Mouse (Mus musculus): ENCODE data around the gene Abr. TPM values are rescaled to one million over a fixed set of nuclear protein-coding genes. Genes with fewer than 3 reads are reported as not detected.

The Abr gene
- total and polyA plus RNA-seq, 3 experiments = 3.8 to 8.8 TPM; not detected in 1

DNA sequence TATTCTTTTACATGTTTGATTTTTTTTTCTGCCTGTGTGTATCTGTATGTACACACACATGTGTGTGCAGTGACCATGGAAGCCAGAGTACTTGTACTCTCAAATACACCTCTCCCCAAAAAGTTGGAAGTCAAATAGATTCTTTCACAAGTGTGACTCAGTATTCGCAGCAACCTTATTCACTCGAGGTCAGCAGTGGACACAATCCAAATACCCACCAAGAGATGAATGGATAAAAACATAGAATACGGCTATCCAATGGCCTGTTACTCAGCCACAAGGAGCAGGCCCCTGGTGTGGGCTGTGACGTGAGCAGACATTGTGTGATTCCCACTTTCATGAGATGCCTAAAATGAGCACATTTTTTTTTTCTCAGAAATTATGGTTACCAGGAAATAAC is 18.1 kb upstream of the Abr start:
- TF ChIP-seq SIN3A (IDR thresholded peaks at IDR 0.05; ENCODE audit: low read length) (no peak), MXI1 (IDR thresholded peaks at IDR 0.05; ENCODE audit: low read depth, low read length) (no peak), HCFC1 (IDR thresholded peaks at IDR 0.05; ENCODE audit: low read depth, low read length) (no peak), UBTF (IDR thresholded peaks at IDR 0.05; ENCODE audit: borderline replicate concordance, insufficient read depth, low read depth, low read length) (no peak), GABPA (IDR thresholded peaks at IDR 0.05; ENCODE audit: low read depth, low read length) (no peak)
- H3K9ac ChIP-seq (ENCODE audit: control insufficient read depth, low read depth, low read length, poor library complexity, severe bottlenecking) = no peak overlapping the region
- no peaks in the 10 kb centered on the region for H3K79me2 ChIP-seq (ENCODE audit: control insufficient read depth, insufficient read depth, low read length, poor library complexity)
- no peak overlapping the region for H3K27ac ChIP-seq (ENCODE audit: control insufficient read depth, low read depth, low read length)
- no peaks in the 10 kb centered on the region for H3K36me3 ChIP-seq (ENCODE audit: control insufficient read depth in 1 of 2, insufficient read depth in 2 of 2, low read length in 2 of 2)
- H3K27me3 ChIP-seq (ENCODE audit: control insufficient read depth in 1 of 2, insufficient read depth in 2 of 2, low read length in 2 of 2) = peaks cover 5 to 19% of the 10 kb centered on the region in 2 experiments; a peak in 3 of 4 replicates
- DNase-seq (ENCODE audit: low read depth, low spot score) = no peak
- H3K4me3 ChIP-seq (ENCODE audit: control insufficient read depth in 1 of 2, insufficient read depth in 1 of 2, low read depth in 2 of 2, low read length in 2 of 2) = no peak overlapping the region
- H3K4me1 ChIP-seq (ENCODE audit: control insufficient read depth in 1 of 2, insufficient read depth in 2 of 2, low read length in 2 of 2) = no peaks in the 10 kb centered on the region
- H3K9me3 ChIP-seq (replicated peaks; ENCODE audit: insufficient read depth, low read length) = no peaks in the 10 kb centered on the region

GRCm38 (mm10) chr11:76639269-76639985 is 17.3 kb upstream of the Abr start:
- Histone ChIP-seq H3K27ac (ENCODE audit: control insufficient read depth, low read depth, low read length) (no peak overlapping the region), H3K4me1 (ENCODE audit: control insufficient read depth in 1 of 2, insufficient read depth in 2 of 2, low read length in 2 of 2) (no peaks in the 10 kb centered on the region), H3K4me3 (ENCODE audit: control insufficient read depth in 1 of 2, insufficient read depth in 1 of 2, low read depth in 2 of 2, low read length in 2 of 2) (no peak overlapping the region), H3K36me3 (ENCODE audit: control insufficient read depth in 1 of 2, insufficient read depth in 2 of 2, low read length in 2 of 2) (no peaks in the 10 kb centered on the region), H3K27me3 (ENCODE audit: control insufficient read depth in 1 of 2, insufficient read depth in 2 of 2, low read length in 2 of 2) (peaks cover 5 to 13% of the 10 kb centered on the region in 2 experiments; a peak in 3 of 4 replicates), H3K79me2 (ENCODE audit: control insufficient read depth, insufficient read depth, low read length, poor library complexity) (no peaks in the 10 kb centered on the region), H3K9me3 (replicated peaks; ENCODE audit: insufficient read depth, low read length) (no peaks in the 10 kb centered on the region), H3K9ac (ENCODE audit: control insufficient read depth, low read depth, low read length, poor library complexity, severe bottlenecking) (no peak overlapping the region)
- TF ChIP-seq UBTF (IDR thresholded peaks at IDR 0.05; ENCODE audit: borderline replicate concordance, insufficient read depth, low read depth, low read length) = no peak
- no peak for TF ChIP-seq MAZ (IDR thresholded peaks at IDR 0.05; ENCODE audit: low read depth, low read length)
- TF ChIP-seq CHD1 (IDR thresholded peaks at IDR 0.05; ENCODE audit: low read depth, low read length) = no peak
- TF ChIP-seq ZKSCAN1 (IDR thresholded peaks at IDR 0.05; ENCODE audit: low read depth, low read length) = no peak
- no peak for TF ChIP-seq HCFC1 (IDR thresholded peaks at IDR 0.05; ENCODE audit: low read depth, low read length)
- TF ChIP-seq MXI1 (IDR thresholded peaks at IDR 0.05; ENCODE audit: low read depth, low read length) = no peak
- no peak for TF ChIP-seq CHD2 (IDR thresholded peaks at IDR 0.05; ENCODE audit: low read length)
- no peak for TF ChIP-seq ZMIZ1 (IDR thresholded peaks at IDR 0.05; ENCODE audit: low read depth, low read length)
- TF ChIP-seq USF1 (IDR thresholded peaks at IDR 0.05; ENCODE audit: low read depth, low read length) = no peak
- TF ChIP-seq GATA1 (IDR thresholded peaks at IDR 0.05; ENCODE audit: low read depth, low read length) = no peak
- no peak for DNase-seq (ENCODE audit: low read depth, low spot score)

DNA sequence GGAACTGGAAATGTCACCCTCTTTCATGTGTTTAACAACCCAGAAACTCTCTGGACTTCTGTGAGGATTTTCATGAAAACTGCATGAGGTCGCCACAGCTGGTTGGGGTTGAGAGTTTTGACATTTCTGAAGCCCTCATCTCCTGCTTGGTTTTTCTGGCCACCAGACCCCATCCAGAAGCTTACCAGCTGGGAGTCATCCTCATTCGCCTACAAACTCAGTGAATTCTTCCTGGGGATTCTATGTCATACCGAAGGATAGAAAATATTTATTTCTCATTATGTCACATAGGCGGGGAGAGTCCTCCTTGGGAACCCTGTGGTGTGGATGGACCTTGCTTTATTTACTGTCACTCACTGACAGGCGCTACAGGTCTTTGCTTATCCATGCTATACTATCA is 8.4 kb upstream of the Abr start:
- DNase-seq (ENCODE audit: low read depth, low spot score) = no peak
- no peak overlapping the region for H3K4me3 ChIP-seq (ENCODE audit: control insufficient read depth in 1 of 2, insufficient read depth in 1 of 2, low read depth in 2 of 2, low read length in 2 of 2)
- H3K4me1 ChIP-seq (ENCODE audit: control insufficient read depth in 1 of 2, insufficient read depth in 2 of 2, low read length in 2 of 2) = peaks cover 0 to 11% of the 10 kb centered on the region in 2 experiments; a peak in 2 of 4 replicates
- H3K36me3 ChIP-seq (ENCODE audit: control insufficient read depth in 1 of 2, insufficient read depth in 2 of 2, low read length in 2 of 2) = peaks cover 0 to 11% of the 10 kb centered on the region in 2 experiments; a peak in 2 of 4 replicates
- peaks cover 0 to 2% of the 10 kb centered on the region in 2 experiments; a peak in 2 of 4 replicates for H3K27me3 ChIP-seq (ENCODE audit: control insufficient read depth in 1 of 2, insufficient read depth in 2 of 2, low read length in 2 of 2)
- no peak overlapping the region for H3K9ac ChIP-seq (ENCODE audit: control insufficient read depth, low read depth, low read length, poor library complexity, severe bottlenecking)
- H3K9me3 ChIP-seq (replicated peaks; ENCODE audit: insufficient read depth, low read length) = no peaks in the 10 kb centered on the region
- no peaks in the 10 kb centered on the region for H3K79me2 ChIP-seq (ENCODE audit: control insufficient read depth, insufficient read depth, low read length, poor library complexity)
- no peak for TF ChIP-seq POLR2AphosphoS5 (IDR thresholded peaks at IDR 0.05; ENCODE audit: borderline replicate concordance, low read depth, low read length)
- no peak for TF ChIP-seq NELFE (IDR thresholded peaks at IDR 0.05; ENCODE audit: low read depth, low read length)
- TF ChIP-seq CHD2 (IDR thresholded peaks at IDR 0.05; ENCODE audit: low read length) = no peak
- TF ChIP-seq BHLHE40 (IDR thresholded peaks at IDR 0.05; ENCODE audit: borderline replicate concordance, low read depth, low read length) = no peak
- no peak for TF ChIP-seq ZMIZ1 (IDR thresholded peaks at IDR 0.05; ENCODE audit: low read depth, low read length)
- no peak for TF ChIP-seq MYC (IDR thresholded peaks at IDR 0.05; ENCODE audit: low read depth, low read length)
- TF ChIP-seq ELF1 (IDR thresholded peaks at IDR 0.05; ENCODE audit: low read depth, low read length) = no peak
- TF ChIP-seq MEF2A (IDR thresholded peaks at IDR 0.05; ENCODE audit: extremely low read depth, insufficient replicate concordance, low read depth, low read length, poor library complexity, severe bottlenecking) = no peak
- no peak for TF ChIP-seq TCF12 (IDR thresholded peaks at IDR 0.05; ENCODE audit: low read depth, low read length)
- TF ChIP-seq ZNF384 (IDR thresholded peaks at IDR 0.05; ENCODE audit: low read depth, low read length) = no peak
- TF ChIP-seq CTCF (IDR thresholded peaks at IDR 0.05 in 2 of 3, conservative IDR thresholded peaks at IDR 0.05 in 1 of 3; ENCODE audit: control insufficient read depth in 1 of 3, insufficient read depth in 1 of 3, low read depth in 2 of 3, low read length in 3 of 3, poor library complexity in 1 of 3, severe bottlenecking in 1 of 3) = no peak
- TF ChIP-seq UBTF (IDR thresholded peaks at IDR 0.05; ENCODE audit: borderline replicate concordance, insufficient read depth, low read depth, low read length) = no peak
- no peak for TF ChIP-seq RCOR1 (IDR thresholded peaks at IDR 0.05; ENCODE audit: low read depth, low read length)
- no peak overlapping the region for H3K27ac ChIP-seq (ENCODE audit: control insufficient read depth, low read depth, low read length)

All from MEL (cell line).